Mouse (Mus musculus): Measurements from ENCODE around the gene Ptcd1.
"Not testable (repeated sequence)": the region's sequence is repeated elsewhere in the genome, so short reads cannot be mapped to it uniquely, and the experiment has no call there.

DNA sequence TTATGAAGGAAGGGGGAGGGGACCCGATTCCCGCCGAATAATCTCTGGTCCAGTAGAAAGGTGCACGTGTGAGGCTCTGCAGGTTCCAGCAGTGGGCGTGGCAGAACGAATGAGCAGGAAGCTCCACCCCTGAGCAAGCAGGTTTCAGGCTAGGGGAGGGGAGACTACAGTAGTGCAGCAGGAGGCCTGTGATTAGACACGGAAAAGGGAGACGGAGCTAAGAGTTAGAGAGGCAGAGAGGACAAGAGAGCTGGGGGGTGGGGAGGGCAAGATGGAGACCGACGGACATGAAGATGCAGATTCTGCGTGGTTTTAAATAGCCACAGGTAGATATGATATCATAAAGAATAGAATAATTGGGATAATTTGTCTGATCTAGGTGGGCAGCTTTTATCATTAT is 41.5 kb upstream of the Ptcd1 start:
- not testable (repeated sequence) for TF ChIP-seq POLR2A (IDR thresholded peaks at IDR 0.05; ENCODE audit: control insufficient read depth, low read depth, low read length); CTCF (IDR thresholded peaks at IDR 0.05; ENCODE audit: control insufficient read depth, insufficient read depth, insufficient replicate concordance, low read depth, low read length)

Measured in testis, adult 2 months (tissue).